Mouse (Mus musculus) CH12.LX (cell line): ENCODE measurements at regions not wholly inside any gene's neighbourhood (a gene's known extent, or its start where the extent isn't known, plus 50 kb on each side); places are given as distances from the start of the nearest gene placed in this dataset.

Source experiments
- MAZ ChIP-seq: IDR thresholded peaks from 2 replicates; pipeline ENCODE4 v1.6.1; 2012; ENCODE audit warnings: low read depth, mild to moderate bottlenecking, inconsistent platforms, low read length, improper control_type of control experiment, moderate library complexity
- PAX5 ChIP-seq: IDR thresholded peaks from 2 replicates; pipeline ENCODE4 v1.6.1; 2012; ENCODE audit warnings: low read length, inconsistent platforms, mixed read lengths
- USF1 ChIP-seq: IDR thresholded peaks from 2 replicates; pipeline ENCODE4 v1.6.1; 2014; ENCODE audit warnings: low read depth, mild to moderate bottlenecking, inconsistent platforms, low read length, improper control_type of control experiment

DNA sequence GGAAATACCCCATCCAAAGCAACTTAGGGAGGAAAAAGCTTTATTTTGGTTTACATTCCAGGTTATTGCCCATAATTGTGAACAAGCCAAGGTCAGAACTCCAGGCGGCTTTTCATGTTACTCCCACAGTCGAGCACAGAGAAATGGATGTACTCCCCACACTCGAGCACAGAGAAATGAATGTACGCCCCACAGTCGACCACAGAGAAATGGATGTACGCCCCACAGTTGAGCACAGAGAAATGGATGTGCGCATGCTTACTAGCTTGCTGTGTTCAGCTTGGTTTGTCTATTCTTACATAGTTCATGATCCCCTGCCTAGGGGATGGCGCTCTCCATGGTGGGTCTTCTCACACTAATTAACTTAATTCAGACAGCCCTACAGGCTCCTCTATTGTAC lies 219.2 kb downstream of the Hhipl2 start:
- TF ChIP-seq PAX5 (no peak), MAZ (no peak), USF1 (no peak)
